Comparison of ENCODE assay signal across 19 mouse cellular contexts in genomic region chr5:36451872-36452389, GRCm38 (mm10). TPM values are rescaled to one million over a fixed set of nuclear protein-coding genes. Genes with fewer than 3 reads are reported as not detected.
"Had no signal": no experiment of that assay in that cellular context is flagged by ENCODE, and none has a peak within 500 bp of the region (broad histone marks: within the 10 kb centered on the region; RNA-seq: fewer than 3 reads in every experiment).

No protein-coding gene starts in this region.

- H3K36me3 ChIP-seq: intestine, embryonic 15.5 days; kidney, embryonic 15.5 days; limb, embryonic 12.5 days; limb, embryonic 15.5 days; neural tube, embryonic 12.5 days; neural tube, embryonic 15.5 days had no signal

- H3K4me2 ChIP-seq: intestine, embryonic 15.5 days; limb, embryonic 12.5 days; limb, embryonic 15.5 days; liver, embryonic 11.5 days; lung, embryonic 14.5 days; neural tube, embryonic 12.5 days; neural tube, embryonic 15.5 days had no signal

- H3K9ac ChIP-seq: intestine, embryonic 15.5 days; kidney, embryonic 15.5 days; limb, embryonic 12.5 days; limb, embryonic 15.5 days; liver, embryonic 14.5 days; liver, postnatal 0 days; lung, embryonic 14.5 days; neural tube, embryonic 12.5 days; neural tube, embryonic 15.5 days had no signal

- H3K9me3 ChIP-seq: intestine, embryonic 15.5 days; kidney, embryonic 15.5 days; limb, embryonic 12.5 days; limb, embryonic 15.5 days; neural tube, embryonic 12.5 days; neural tube, embryonic 15.5 days had no signal

- H3K27ac ChIP-seq: intestine, embryonic 15.5 days; kidney, embryonic 15.5 days; layer of hippocampus, adult 2 months; limb, embryonic 12.5 days; limb, embryonic 15.5 days; liver, embryonic 14.5 days; macrophage; neural tube, embryonic 12.5 days; neural tube, embryonic 15.5 days had no signal

- H3K4me3 ChIP-seq: intestine, embryonic 15.5 days; kidney, embryonic 15.5 days; layer of hippocampus, adult 2 months; limb, embryonic 12.5 days; limb, embryonic 15.5 days; neural tube, embryonic 12.5 days; neural tube, embryonic 15.5 days had no signal

- ATAC-seq: liver, postnatal 0 days had no signal

- DNase-seq: kidney, adult 11 months; kidney, adult 8-10 months; kidney, postnatal 25 days; layer of hippocampus, adult 9-11 months; right cerebral cortex, adult 18-20 months; right cerebral cortex, postnatal 14 days; thymus, adult 18-20 months had no signal

- H3K27me3 ChIP-seq: intestine, embryonic 15.5 days; kidney, embryonic 15.5 days; limb, embryonic 12.5 days; limb, embryonic 15.5 days; neural tube, embryonic 12.5 days; neural tube, embryonic 15.5 days had no signal

RNA-seq across cellular contexts. Expression of gene Sorcs2, which starts 54.0 kb away (rescaled TPM):
- polyA plus RNA-seq: macrophage had no signal
